Comparison of ENCODE assay signal across 9 mouse cellular contexts in genomic region chr3:89817056-89817455, GRCm38 (mm10). TPM values are rescaled to one million over a fixed set of nuclear protein-coding genes. Genes with fewer than 3 reads are reported as not detected.
DNase-seq lines count a peak whose midpoint lies in the region; ATAC-seq and TF ChIP-seq lines count a peak whose summit lies in the region.
"Had no signal": no experiment of that assay in that cellular context is flagged by ENCODE, and none has a peak within 500 bp of the region (broad histone marks: within the 10 kb centered on the region; RNA-seq: fewer than 3 reads in every experiment).

No protein-coding gene starts in this region.

- TF ChIP-seq CTCF in forebrain, postnatal 0 days (IDR thresholded peaks at IDR 0.05; ENCODE audit: low read depth) = peak; percentile 31; the same call in 1 of the 2 replicates
- TF ChIP-seq CTCF in lung, adult 2 months (IDR thresholded peaks at IDR 0.05; ENCODE audit: insufficient read depth, low read length) = peak; percentile 82

- H3K27me3 ChIP-seq in forebrain, postnatal 0 days (ENCODE audit: insufficient read depth, low read length) = no peaks in the 10 kb centered on the region
- H3K27me3 ChIP-seq in forebrain, embryonic 14.5 days (replicated peaks; ENCODE audit: control insufficient read depth, insufficient read depth, low read length) = no peaks in the 10 kb centered on the region

- H3K27ac ChIP-seq in forebrain, postnatal 0 days (ENCODE audit: low read depth, low read length) = no peak overlapping the region
- no peak overlapping the region for H3K27ac ChIP-seq in forebrain, embryonic 14.5 days (ENCODE audit: low read depth, low read length)

- no peak for ATAC-seq in forebrain, postnatal 0 days
- ATAC-seq in forebrain, embryonic 14.5 days = no peak
- no peak for ATAC-seq in frontal cortex, adult (ENCODE audit: low TSS enrichment)

- WGBS in forebrain, postnatal 0 days = 71% methylated on average over 4 of the region's 4 CpGs
- 66% methylated on average over 4 of the region's 4 CpGs for WGBS in forebrain, embryonic 14.5 days
- WGBS in lung, adult 2 months = 62% methylated on average over 4 of the region's 4 CpGs

- no peaks in the 10 kb centered on the region for H3K4me1 ChIP-seq in forebrain, postnatal 0 days (ENCODE audit: insufficient read depth)
- H3K4me1 ChIP-seq in forebrain, embryonic 14.5 days (ENCODE audit: control insufficient read depth, insufficient read depth, low read length) = no peaks in the 10 kb centered on the region
- H3K4me1 ChIP-seq in lung, adult 2 months (ENCODE audit: control insufficient read depth, insufficient read depth, low read length) = peaks cover 2% of the 10 kb centered on the region

- H3K9me3 ChIP-seq in forebrain, postnatal 0 days (ENCODE audit: low read length) = no peaks in the 10 kb centered on the region
- H3K9me3 ChIP-seq in forebrain, embryonic 14.5 days (replicated peaks; ENCODE audit: control insufficient read depth, low read length) = no peaks in the 10 kb centered on the region

- no peak for DNase-seq in forebrain, postnatal 0 days
- DNase-seq in forebrain, embryonic 14.5 days (ENCODE audit: low spot score) = no peak
- peak; percentile 60 for DNase-seq in right cerebral cortex, postnatal 4 days
- DNase-seq in right cerebral cortex, adult 18-20 months = no peak
- DNase-seq in c-Kit-positive CD71-positive TER-119-positive erythroid progenitor cells, embryonic 14.5 days (ENCODE audit: low spot score) = peak; percentile 40
- peak; percentile 46 for DNase-seq in lung, adult 2 months
- DNase-seq in right cerebral cortex, postnatal 25 days = no peak

- no peak overlapping the region for H3K9ac ChIP-seq in forebrain, postnatal 0 days
- no peak overlapping the region for H3K9ac ChIP-seq in forebrain, embryonic 14.5 days (ENCODE audit: low read length)

- H3K4me2 ChIP-seq in forebrain, postnatal 0 days (ENCODE audit: low read depth) = no peak overlapping the region
- H3K4me2 ChIP-seq in forebrain, embryonic 14.5 days (ENCODE audit: low read length) = no peak overlapping the region

- no peaks in the 10 kb centered on the region for H3K36me3 ChIP-seq in forebrain, postnatal 0 days (ENCODE audit: insufficient read depth)
- H3K36me3 ChIP-seq in forebrain, embryonic 14.5 days (ENCODE audit: control insufficient read depth, insufficient read depth, low read length) = no peaks in the 10 kb centered on the region

- H3K4me3 ChIP-seq in forebrain, postnatal 0 days (ENCODE audit: low read depth, low read length) = no peak overlapping the region
- H3K4me3 ChIP-seq in forebrain, embryonic 14.5 days (ENCODE audit: low read depth, low read length) = no peak overlapping the region
- H3K4me3 ChIP-seq in lung, adult 2 months (replicated peaks; ENCODE audit: extremely low read depth, low read depth, low read length) = no peak overlapping the region

- no peak for TF ChIP-seq POLR2A in lung, adult 2 months (IDR thresholded peaks at IDR 0.05; ENCODE audit: borderline replicate concordance, extremely low read depth, low read depth, low read length)

RNA-seq across cellular contexts. Expression of gene She, which starts 14.1 kb away (rescaled TPM):
- total RNA-seq in forebrain, postnatal 0 days (2014; rRNA removed) = 1.8 and 2.1 TPM in 2 replicates
- polyA plus RNA-seq in forebrain, postnatal 0 days (2015; fragmentation: Nextera tagmentation; extraction: Ambion mirVana) = 0.65 and 0.86 TPM in 2 replicates
- 0.93 and 0.95 TPM in 2 replicates for polyA plus RNA-seq in forebrain, embryonic 14.5 days (2014; fragmentation: Nextera tagmentation; extraction: Ambion mirVana)
- polyA plus RNA-seq in lung, adult 2 months (2012; rRNA removed) = 15.1 and 16.3 TPM in 2 replicates
- total RNA-seq: hematopoietic stem cell, adult 5-6 weeks had no signal

RNA-seq across cellular contexts. Expression of gene Ube2q1, which starts 43.6 kb away (rescaled TPM):
- total RNA-seq in forebrain, postnatal 0 days (2014; rRNA removed) = 68.9 and 71.9 TPM in 2 replicates
- polyA plus RNA-seq in forebrain, postnatal 0 days (2015; fragmentation: Nextera tagmentation; extraction: Ambion mirVana) = 9.5 and 9.9 TPM in 2 replicates
- 18.4 and 24.9 TPM in 2 replicates for polyA plus RNA-seq in forebrain, embryonic 14.5 days (2014; fragmentation: Nextera tagmentation; extraction: Ambion mirVana)
- polyA plus RNA-seq in lung, adult 2 months (2012; rRNA removed) = 24.4 and 25.2 TPM in 2 replicates

RNA-seq across cellular contexts. Expression of gene Chrnb2, which starts 52.6 kb away (rescaled TPM):
- 32.8 and 41.9 TPM in 2 replicates for total RNA-seq in forebrain, postnatal 0 days (2014; rRNA removed)
- polyA plus RNA-seq in forebrain, postnatal 0 days (2015; fragmentation: Nextera tagmentation; extraction: Ambion mirVana) = 14.5 and 17.3 TPM in 2 replicates
- polyA plus RNA-seq in forebrain, embryonic 14.5 days (2014; fragmentation: Nextera tagmentation; extraction: Ambion mirVana) = 22.7 and 25.5 TPM in 2 replicates
- polyA plus RNA-seq in lung, adult 2 months (2012; rRNA removed) = 0.60 and 0.70 TPM in 2 replicates

Comparison
In these comparisons a context has a peak if more than half of its experiments do, and no peak if none do; other contexts are left out.
1. DNase-seq: peak in right cerebral cortex, postnatal 4 days (single experiment), c-Kit-positive CD71-positive TER-119-positive erythroid progenitor cells, embryonic 14.5 days (single experiment) and lung, adult 2 months (single experiment); none in forebrain, postnatal 0 days (single experiment), forebrain, embryonic 14.5 days (single experiment), right cerebral cortex, adult 18-20 months (single experiment) and right cerebral cortex, postnatal 25 days (single experiment).